Mouse (Mus musculus): ENCODE measurements at regions not wholly inside any gene's neighbourhood (a gene's known extent, or its start where the extent isn't known, plus 50 kb on each side); places are given as distances from the start of the nearest gene placed in this dataset.

DNA sequence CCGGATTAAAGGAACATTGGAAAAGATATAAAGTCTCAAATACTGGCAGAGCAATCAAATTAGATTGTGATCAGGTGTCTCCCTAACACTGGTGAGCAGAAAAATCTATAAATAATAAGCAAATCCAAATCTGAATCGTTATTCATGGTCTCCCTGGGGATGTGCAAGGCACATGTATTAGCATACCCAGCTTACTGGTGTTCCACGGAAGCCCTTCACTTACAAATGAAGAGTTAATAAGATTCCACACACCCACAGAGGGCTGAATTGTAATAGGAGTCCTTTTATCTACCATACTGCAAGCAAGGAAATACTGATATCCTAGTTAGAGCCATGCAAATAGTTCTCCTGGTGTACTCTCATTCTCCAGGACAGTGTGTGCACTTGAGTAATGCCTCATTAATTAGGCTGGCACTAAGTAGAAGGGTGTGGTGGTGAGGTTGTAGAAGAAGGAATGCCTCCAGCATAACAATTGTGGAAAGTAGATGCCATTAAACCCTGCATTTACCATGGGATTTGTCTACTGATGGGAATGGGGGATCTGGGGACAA lies 540.8 kb downstream of the Adra2a start:
- Histone ChIP-seq H3K4me2 (ENCODE audit: low read depth, low read length) (no peak overlapping the region), H3K4me1 (ENCODE audit: control insufficient read depth, insufficient read depth, low read length) (no peaks in the 10 kb centered on the region), H3K27me3 (replicated peaks; ENCODE audit: control insufficient read depth, insufficient read depth, low read length) (no peaks in the 10 kb centered on the region), H3K4me3 (ENCODE audit: low read depth, low read length) (no peak overlapping the region), H3K27ac (replicated peaks; ENCODE audit: low read depth, low read length) (no peak overlapping the region), H3K36me3 (ENCODE audit: control insufficient read depth, insufficient read depth, low read length) (no peaks in the 10 kb centered on the region), H3K9ac (ENCODE audit: low read depth, low read length) (no peak overlapping the region), H3K9me3 (ENCODE audit: control insufficient read depth, low read length) (no peaks in the 10 kb centered on the region)
- ATAC-seq (ENCODE audit: low read depth) (no peak), DNase-seq (ENCODE audit: low spot score) (no peak)
- WGBS: 76% methylated on average over 3 of the region's 3 CpGs

DNA sequence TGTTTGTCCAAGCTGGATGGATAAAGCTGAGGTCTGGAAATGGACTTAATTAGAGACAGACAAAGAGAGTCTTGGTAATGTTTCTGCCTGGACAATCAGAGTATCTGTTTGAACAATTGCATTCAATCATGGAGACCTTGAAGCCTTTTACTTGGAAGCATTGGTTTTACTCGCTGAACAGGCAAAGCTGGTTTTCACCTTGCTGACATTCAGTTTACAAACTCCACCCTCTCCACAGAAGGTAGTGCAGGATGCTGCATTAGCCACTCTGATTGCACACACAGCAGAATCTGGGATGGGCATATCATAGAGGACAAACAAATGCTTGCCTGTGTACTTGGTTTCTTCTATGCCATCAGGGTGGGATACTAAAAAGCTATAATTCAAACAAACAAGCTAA lies 541.4 kb downstream of the Adra2a start:
- H3K4me2 ChIP-seq (ENCODE audit: low read depth, low read length): no peak overlapping the region
- WGBS: 50% methylated on average over 1 of the region's 1 CpGs
- no peaks in the 10 kb centered on the region for H3K9me3 ChIP-seq (ENCODE audit: control insufficient read depth, low read length)
- peak; percentile 22 for DNase-seq (ENCODE audit: low spot score)
- no peak overlapping the region for H3K27ac ChIP-seq (replicated peaks; ENCODE audit: low read depth, low read length)
- no peaks in the 10 kb centered on the region for H3K36me3 ChIP-seq (ENCODE audit: control insufficient read depth, insufficient read depth, low read length)
- no peak overlapping the region for H3K9ac ChIP-seq (ENCODE audit: low read depth, low read length)
- H3K4me3 ChIP-seq (ENCODE audit: low read depth, low read length): no peak overlapping the region
- no peaks in the 10 kb centered on the region for H3K27me3 ChIP-seq (replicated peaks; ENCODE audit: control insufficient read depth, insufficient read depth, low read length)
- no peaks in the 10 kb centered on the region for H3K4me1 ChIP-seq (ENCODE audit: control insufficient read depth, insufficient read depth, low read length)
- ATAC-seq (ENCODE audit: low read depth): no peak

DNA sequence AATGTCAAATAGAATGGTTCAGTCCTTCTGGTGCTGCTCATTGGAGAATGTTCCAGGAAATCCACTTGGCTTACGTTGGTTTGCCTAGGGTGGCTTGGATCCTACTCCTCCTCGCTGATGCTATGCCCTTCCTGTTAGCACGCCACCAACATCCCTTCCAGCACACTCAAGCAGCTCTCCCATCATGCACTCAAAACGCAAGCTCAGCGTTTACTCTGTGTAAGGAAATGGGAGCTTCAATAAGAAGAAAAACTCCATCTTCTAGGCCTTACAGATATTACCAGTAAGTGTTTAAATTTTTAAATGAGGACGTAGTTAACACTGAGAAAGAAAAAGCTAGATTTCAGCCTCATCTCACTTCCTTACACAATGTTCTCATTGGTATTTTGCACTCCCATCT lies 523.7 kb downstream of the Gpam start:
- Histone ChIP-seq H3K4me2 (ENCODE audit: low read depth, low read length) (no peak overlapping the region), H3K9me3 (ENCODE audit: control insufficient read depth, low read length) (no peaks in the 10 kb centered on the region), H3K27ac (replicated peaks; ENCODE audit: low read depth, low read length) (no peak overlapping the region), H3K9ac (ENCODE audit: low read depth, low read length) (no peak overlapping the region), H3K4me3 (ENCODE audit: low read depth, low read length) (no peak overlapping the region), H3K36me3 (ENCODE audit: control insufficient read depth, insufficient read depth, low read length) (no peaks in the 10 kb centered on the region), H3K27me3 (replicated peaks; ENCODE audit: control insufficient read depth, insufficient read depth, low read length) (no peaks in the 10 kb centered on the region), H3K4me1 (ENCODE audit: control insufficient read depth, insufficient read depth, low read length) (no peaks in the 10 kb centered on the region)
- DNase-seq (ENCODE audit: low spot score) (no peak), ATAC-seq (ENCODE audit: low read depth) (no peak)
- 87% methylated on average over 6 of the region's 6 CpGs for WGBS

DNA sequence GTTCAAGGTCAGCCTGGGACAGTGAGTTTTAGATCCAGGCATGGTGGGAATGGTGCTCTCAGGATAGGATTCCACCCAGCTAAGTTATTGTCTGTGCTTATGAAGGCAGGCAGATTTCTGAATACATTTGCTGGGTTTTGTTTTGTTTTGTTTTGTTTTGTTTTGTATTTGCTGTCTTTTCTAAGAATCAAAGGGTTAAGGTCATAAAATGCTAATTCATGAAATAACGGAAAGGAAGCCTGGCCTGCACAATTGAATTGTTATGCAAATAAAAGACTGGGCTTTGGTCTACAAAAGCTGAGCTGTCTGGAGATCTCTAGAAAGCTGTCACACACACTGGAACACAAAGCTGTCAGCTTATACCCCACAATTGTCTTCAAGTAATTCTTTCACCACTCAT lies 521.7 kb downstream of the Gpam start:
- ATAC-seq (ENCODE audit: low read depth) (no peak), DNase-seq (ENCODE audit: low spot score) (no peak)
- 73% methylated on average over 1 of the region's 1 CpGs for WGBS
- no peak overlapping the region for H3K4me3 ChIP-seq (ENCODE audit: low read depth, low read length)
- no peak overlapping the region for H3K4me2 ChIP-seq (ENCODE audit: low read depth, low read length)
- no peaks in the 10 kb centered on the region for H3K9me3 ChIP-seq (ENCODE audit: control insufficient read depth, low read length)
- no peak overlapping the region for H3K9ac ChIP-seq (ENCODE audit: low read depth, low read length)
- no peaks in the 10 kb centered on the region for H3K27me3 ChIP-seq (replicated peaks; ENCODE audit: control insufficient read depth, insufficient read depth, low read length)
- H3K36me3 ChIP-seq (ENCODE audit: control insufficient read depth, insufficient read depth, low read length): no peaks in the 10 kb centered on the region
- no peaks in the 10 kb centered on the region for H3K4me1 ChIP-seq (ENCODE audit: control insufficient read depth, insufficient read depth, low read length)
- no peak overlapping the region for H3K27ac ChIP-seq (replicated peaks; ENCODE audit: low read depth, low read length)

DNA sequence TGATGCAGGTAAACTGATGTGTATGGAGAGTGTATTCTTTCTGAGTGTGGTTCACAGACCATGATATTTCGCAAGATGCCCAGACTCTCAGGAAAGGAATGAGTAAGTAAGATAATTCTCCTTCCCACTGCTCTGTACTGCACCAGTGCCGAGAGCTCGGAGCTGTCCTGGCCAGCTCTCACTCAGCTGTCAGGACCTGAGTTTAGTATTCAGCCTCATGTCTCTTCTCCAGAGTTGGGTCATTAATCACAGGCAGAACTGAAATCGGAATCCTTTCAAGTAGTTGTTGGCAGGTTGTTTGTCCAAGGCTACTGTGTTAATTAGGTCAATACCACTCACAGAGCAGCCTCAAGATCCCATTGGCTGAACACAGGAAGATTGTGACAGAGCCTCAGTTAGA lies 510.1 kb downstream of the Gpam start:
- no peak for DNase-seq (ENCODE audit: low spot score)
- H3K27me3 ChIP-seq (replicated peaks; ENCODE audit: control insufficient read depth, insufficient read depth, low read length): no peaks in the 10 kb centered on the region
- H3K9me3 ChIP-seq (ENCODE audit: control insufficient read depth, low read length): no peaks in the 10 kb centered on the region
- no peak overlapping the region for H3K4me2 ChIP-seq (ENCODE audit: low read depth, low read length)
- H3K36me3 ChIP-seq (ENCODE audit: control insufficient read depth, insufficient read depth, low read length): no peaks in the 10 kb centered on the region
- WGBS: 53% methylated on average over 4 of the region's 4 CpGs
- H3K4me1 ChIP-seq (ENCODE audit: control insufficient read depth, insufficient read depth, low read length): no peaks in the 10 kb centered on the region
- H3K27ac ChIP-seq (replicated peaks; ENCODE audit: low read depth, low read length): no peak overlapping the region
- H3K4me3 ChIP-seq (ENCODE audit: low read depth, low read length): no peak overlapping the region
- ATAC-seq (ENCODE audit: low read depth): no peak
- H3K9ac ChIP-seq (ENCODE audit: low read depth, low read length): no peak overlapping the region
